Mouse (Mus musculus): ENCODE data around the gene Aebp1. TPM values are rescaled to one million over a fixed set of nuclear protein-coding genes. Genes with fewer than 3 reads are reported as not detected.

Gene Aebp1
- polyA plus RNA-seq, 1 experiment: 103 TPM

DNA sequence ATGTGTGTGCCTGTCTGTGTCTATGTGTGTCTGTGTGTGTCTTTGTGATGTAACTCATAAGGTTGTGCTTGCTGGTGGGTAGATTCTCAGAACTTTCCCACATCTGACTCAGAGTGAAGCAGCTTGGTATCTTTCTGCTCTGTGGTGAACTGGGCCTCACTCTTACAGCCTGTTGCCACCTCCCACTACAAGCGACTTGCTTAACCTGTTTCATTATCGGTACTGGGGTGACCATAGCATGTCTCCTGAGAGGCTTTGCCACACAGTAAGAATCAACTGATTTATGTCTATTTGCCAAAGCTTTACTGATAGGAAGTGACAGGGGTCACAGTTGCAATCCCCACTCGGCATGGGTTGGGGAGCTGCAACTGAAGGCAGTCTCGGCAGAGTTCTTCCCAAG lies 46.9 kb downstream of the Aebp1 start:
- Histone ChIP-seq H3K27me3 (ENCODE audit: control insufficient read depth, insufficient read depth, insufficient read length) (peaks cover 9% of the 10 kb centered on the region), H3K36me3 (ENCODE audit: control insufficient read depth, insufficient read depth) (no peaks in the 10 kb centered on the region), H3K4me2 (ENCODE audit: low read depth) (no peak overlapping the region), H3K79me2 (ENCODE audit: control insufficient read depth, insufficient read depth) (no peaks in the 10 kb centered on the region), H3K4me3 (no peak overlapping the region), H3ac (ENCODE audit: control insufficient read depth, insufficient read length) (no peak overlapping the region)
- TF ChIP-seq POLR2A (IDR thresholded peaks at IDR 0.05; ENCODE audit: insufficient read length, low read depth): no peak
- TF ChIP-seq E2F4 (IDR thresholded peaks at IDR 0.05; ENCODE audit: insufficient read depth): no peak
- no peak for TF ChIP-seq MYOG (IDR thresholded peaks at IDR 0.05; ENCODE audit: control insufficient read depth in 1 of 3, insufficient read depth in 1 of 3, insufficient read length in 2 of 3, low read depth in 2 of 3)
- no peak for TF ChIP-seq MYOD1 (IDR thresholded peaks at IDR 0.05; ENCODE audit: control insufficient read depth in 1 of 3, insufficient read length in 2 of 3, low read depth in 2 of 3)
- TF ChIP-seq SRF (IDR thresholded peaks at IDR 0.05; ENCODE audit: control insufficient read depth, insufficient read length, low read depth): no peak
- TF ChIP-seq CEBPB (IDR thresholded peaks at IDR 0.05; ENCODE audit: insufficient read depth, poor library complexity, severe bottlenecking): no peak
- TF ChIP-seq USF1 (IDR thresholded peaks at IDR 0.05; ENCODE audit: low read depth): no peak
- TF ChIP-seq REST (IDR thresholded peaks at IDR 0.05; ENCODE audit: insufficient read depth, insufficient read length): no peak
- TF ChIP-seq MAX (IDR thresholded peaks at IDR 0.05; ENCODE audit: low read depth): no peak
- no peak for TF ChIP-seq TCF12 (IDR thresholded peaks at IDR 0.05; ENCODE audit: insufficient read depth, poor library complexity, severe bottlenecking)
- no peak for TF ChIP-seq TCF3 (IDR thresholded peaks at IDR 0.05; ENCODE audit: insufficient read length, low read depth)
- TF ChIP-seq POLR2AphosphoS2 (IDR thresholded peaks at IDR 0.05; ENCODE audit: insufficient read length, low read depth): no peak

DNA sequence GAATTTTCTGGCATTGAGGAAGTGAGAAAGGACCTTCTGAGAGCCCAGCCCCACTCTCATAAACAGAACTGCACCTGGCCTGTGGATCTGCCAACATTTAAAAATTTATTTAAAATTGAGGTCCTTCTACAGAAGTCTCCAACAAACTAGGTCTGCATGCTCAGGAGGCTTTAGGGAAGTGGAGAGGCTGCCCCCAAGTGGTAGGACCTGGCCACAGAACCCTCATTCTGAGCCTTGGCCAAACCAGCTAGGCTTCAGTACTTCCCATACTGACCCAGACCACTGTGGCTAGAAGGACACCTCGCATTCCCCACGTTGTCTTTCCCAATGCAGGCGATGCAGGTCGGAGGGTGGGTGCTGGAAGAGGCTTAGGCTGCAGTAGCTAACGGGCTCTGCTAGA lies 50.9 kb downstream of the Aebp1 start:
- Histone ChIP-seq H3K36me3 (ENCODE audit: control insufficient read depth, insufficient read depth) (no peaks in the 10 kb centered on the region), H3K79me2 (ENCODE audit: control insufficient read depth, insufficient read depth) (no peaks in the 10 kb centered on the region), H3K4me2 (ENCODE audit: low read depth) (no peak overlapping the region), H3K4me3 (no peak overlapping the region), H3ac (ENCODE audit: control insufficient read depth, insufficient read length) (no peak overlapping the region), H3K27me3 (ENCODE audit: control insufficient read depth, insufficient read depth, insufficient read length) (peaks cover 15% of the 10 kb centered on the region)
- no peak for TF ChIP-seq TCF12 (IDR thresholded peaks at IDR 0.05; ENCODE audit: insufficient read depth, poor library complexity, severe bottlenecking)
- TF ChIP-seq MYOG (IDR thresholded peaks at IDR 0.05; ENCODE audit: control insufficient read depth in 1 of 3, insufficient read depth in 1 of 3, insufficient read length in 2 of 3, low read depth in 2 of 3): no peak
- TF ChIP-seq REST (IDR thresholded peaks at IDR 0.05; ENCODE audit: insufficient read depth, insufficient read length): no peak
- no peak for TF ChIP-seq MYOD1 (IDR thresholded peaks at IDR 0.05; ENCODE audit: control insufficient read depth in 1 of 3, insufficient read length in 2 of 3, low read depth in 2 of 3)
- no peak for TF ChIP-seq E2F4 (IDR thresholded peaks at IDR 0.05; ENCODE audit: insufficient read depth)
- TF ChIP-seq POLR2AphosphoS2 (IDR thresholded peaks at IDR 0.05; ENCODE audit: insufficient read length, low read depth): no peak
- no peak for TF ChIP-seq TCF3 (IDR thresholded peaks at IDR 0.05; ENCODE audit: insufficient read length, low read depth)
- no peak for TF ChIP-seq USF1 (IDR thresholded peaks at IDR 0.05; ENCODE audit: low read depth)
- TF ChIP-seq SRF (IDR thresholded peaks at IDR 0.05; ENCODE audit: control insufficient read depth, insufficient read length, low read depth): no peak
- TF ChIP-seq POLR2A (IDR thresholded peaks at IDR 0.05; ENCODE audit: insufficient read length, low read depth): no peak
- no peak for TF ChIP-seq CEBPB (IDR thresholded peaks at IDR 0.05; ENCODE audit: insufficient read depth, poor library complexity, severe bottlenecking)
- no peak for TF ChIP-seq MAX (IDR thresholded peaks at IDR 0.05; ENCODE audit: low read depth)

DNA sequence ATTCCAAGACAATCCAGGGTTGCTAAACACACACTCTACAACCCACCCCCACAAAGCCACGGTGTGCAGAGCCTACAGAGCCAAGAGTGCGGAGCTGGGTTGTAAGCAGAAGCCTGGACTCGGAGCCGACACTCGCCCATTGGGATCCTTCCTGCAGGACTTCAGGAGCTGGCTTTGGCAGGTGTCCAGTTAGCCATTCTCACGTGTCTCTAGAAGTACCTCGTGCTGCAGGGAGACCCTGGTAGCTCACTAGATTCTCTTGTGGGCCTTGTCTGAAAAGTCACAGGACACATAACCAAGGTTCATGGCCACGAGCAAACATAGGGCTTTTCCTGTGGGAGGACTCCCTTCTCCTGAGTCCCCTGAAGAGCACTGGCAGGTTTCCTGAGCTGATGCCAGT lies 51.5 kb downstream of the Aebp1 start:
- H3K27me3 ChIP-seq (ENCODE audit: control insufficient read depth, insufficient read depth, insufficient read length): peaks cover 15% of the 10 kb centered on the region
- TF ChIP-seq POLR2AphosphoS2 (IDR thresholded peaks at IDR 0.05; ENCODE audit: insufficient read length, low read depth) (no peak), CEBPB (IDR thresholded peaks at IDR 0.05; ENCODE audit: insufficient read depth, poor library complexity, severe bottlenecking) (no peak), E2F4 (IDR thresholded peaks at IDR 0.05; ENCODE audit: insufficient read depth) (no peak), TCF3 (IDR thresholded peaks at IDR 0.05; ENCODE audit: insufficient read length, low read depth) (no peak), MYOG (IDR thresholded peaks at IDR 0.05; ENCODE audit: control insufficient read depth in 1 of 3, insufficient read depth in 1 of 3, insufficient read length in 2 of 3, low read depth in 2 of 3) (no peak), USF1 (IDR thresholded peaks at IDR 0.05; ENCODE audit: low read depth) (no peak), MYOD1 (IDR thresholded peaks at IDR 0.05; ENCODE audit: control insufficient read depth in 1 of 3, insufficient read length in 2 of 3, low read depth in 2 of 3) (no peak), POLR2A (IDR thresholded peaks at IDR 0.05; ENCODE audit: insufficient read length, low read depth) (no peak), TCF12 (IDR thresholded peaks at IDR 0.05; ENCODE audit: insufficient read depth, poor library complexity, severe bottlenecking) (no peak)
- H3K79me2 ChIP-seq (ENCODE audit: control insufficient read depth, insufficient read depth): no peaks in the 10 kb centered on the region
- no peak overlapping the region for H3K4me3 ChIP-seq
- H3K4me2 ChIP-seq (ENCODE audit: low read depth): no peak overlapping the region
- no peaks in the 10 kb centered on the region for H3K36me3 ChIP-seq (ENCODE audit: control insufficient read depth, insufficient read depth)
- no peak overlapping the region for H3ac ChIP-seq (ENCODE audit: control insufficient read depth, insufficient read length)

DNA sequence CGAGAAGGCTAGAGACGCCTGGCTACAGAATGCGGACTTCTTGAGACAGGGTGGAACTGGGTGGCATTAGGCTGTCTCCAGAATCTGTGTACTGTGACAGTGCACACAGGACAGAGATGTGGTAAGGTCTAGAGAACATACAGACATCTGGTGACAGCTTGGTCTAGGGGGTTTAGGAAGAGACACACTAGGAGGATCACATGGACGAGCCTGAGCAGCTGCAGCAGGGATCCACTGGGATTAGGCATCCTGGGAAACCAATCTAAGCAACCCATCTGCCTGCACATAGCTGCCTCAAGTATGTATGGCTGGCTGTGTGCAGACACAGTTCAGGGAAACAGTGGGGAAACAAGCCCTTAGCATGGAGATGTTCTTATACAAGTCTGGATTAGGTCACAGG lies 52.2 kb downstream of the Aebp1 start:
- H3K4me2 ChIP-seq (ENCODE audit: low read depth): no peak overlapping the region
- no peak overlapping the region for H3ac ChIP-seq (ENCODE audit: control insufficient read depth, insufficient read length)
- H3K27me3 ChIP-seq (ENCODE audit: control insufficient read depth, insufficient read depth, insufficient read length): peaks cover 15% of the 10 kb centered on the region
- no peaks in the 10 kb centered on the region for H3K36me3 ChIP-seq (ENCODE audit: control insufficient read depth, insufficient read depth)
- no peaks in the 10 kb centered on the region for H3K79me2 ChIP-seq (ENCODE audit: control insufficient read depth, insufficient read depth)
- H3K4me3 ChIP-seq: no peak overlapping the region
- TF ChIP-seq MYOD1 (IDR thresholded peaks at IDR 0.05; ENCODE audit: control insufficient read depth in 1 of 3, insufficient read length in 2 of 3, low read depth in 2 of 3) (peak in 2 of 3 experiments; percentile 50 to 59), SRF (IDR thresholded peaks at IDR 0.05; ENCODE audit: control insufficient read depth, insufficient read length, low read depth) (no peak), USF1 (IDR thresholded peaks at IDR 0.05; ENCODE audit: low read depth) (no peak)

GRCm38 (mm10) chr11:5914940-5915339 lies 53.2 kb downstream of the Aebp1 start:
- no peak overlapping the region for H3K4me2 ChIP-seq (ENCODE audit: low read depth)
- H3K4me3 ChIP-seq: no peak overlapping the region
- TF ChIP-seq E2F4 (IDR thresholded peaks at IDR 0.05; ENCODE audit: insufficient read depth) (no peak), CEBPB (IDR thresholded peaks at IDR 0.05; ENCODE audit: insufficient read depth, poor library complexity, severe bottlenecking) (no peak), POLR2AphosphoS2 (IDR thresholded peaks at IDR 0.05; ENCODE audit: insufficient read length, low read depth) (no peak), SRF (IDR thresholded peaks at IDR 0.05; ENCODE audit: control insufficient read depth, insufficient read length, low read depth) (no peak), MYOD1 (IDR thresholded peaks at IDR 0.05; ENCODE audit: control insufficient read depth in 1 of 3, insufficient read length in 2 of 3, low read depth in 2 of 3) (no peak), MYOG (IDR thresholded peaks at IDR 0.05; ENCODE audit: control insufficient read depth in 1 of 3, insufficient read depth in 1 of 3, insufficient read length in 2 of 3, low read depth in 2 of 3) (no peak), POLR2A (IDR thresholded peaks at IDR 0.05; ENCODE audit: insufficient read length, low read depth) (no peak), TCF3 (IDR thresholded peaks at IDR 0.05; ENCODE audit: insufficient read length, low read depth) (no peak), TCF12 (IDR thresholded peaks at IDR 0.05; ENCODE audit: insufficient read depth, poor library complexity, severe bottlenecking) (no peak), MAX (IDR thresholded peaks at IDR 0.05; ENCODE audit: low read depth) (no peak), USF1 (IDR thresholded peaks at IDR 0.05; ENCODE audit: low read depth) (no peak), REST (IDR thresholded peaks at IDR 0.05; ENCODE audit: insufficient read depth, insufficient read length) (no peak)
- H3ac ChIP-seq (ENCODE audit: control insufficient read depth, insufficient read length): no peak overlapping the region
- no peaks in the 10 kb centered on the region for H3K79me2 ChIP-seq (ENCODE audit: control insufficient read depth, insufficient read depth)
- no peaks in the 10 kb centered on the region for H3K36me3 ChIP-seq (ENCODE audit: control insufficient read depth, insufficient read depth)
- peaks cover 15% of the 10 kb centered on the region for H3K27me3 ChIP-seq (ENCODE audit: control insufficient read depth, insufficient read depth, insufficient read length)

All from myocyte (in vitro differentiated cells).